In the genomic region with DNA sequence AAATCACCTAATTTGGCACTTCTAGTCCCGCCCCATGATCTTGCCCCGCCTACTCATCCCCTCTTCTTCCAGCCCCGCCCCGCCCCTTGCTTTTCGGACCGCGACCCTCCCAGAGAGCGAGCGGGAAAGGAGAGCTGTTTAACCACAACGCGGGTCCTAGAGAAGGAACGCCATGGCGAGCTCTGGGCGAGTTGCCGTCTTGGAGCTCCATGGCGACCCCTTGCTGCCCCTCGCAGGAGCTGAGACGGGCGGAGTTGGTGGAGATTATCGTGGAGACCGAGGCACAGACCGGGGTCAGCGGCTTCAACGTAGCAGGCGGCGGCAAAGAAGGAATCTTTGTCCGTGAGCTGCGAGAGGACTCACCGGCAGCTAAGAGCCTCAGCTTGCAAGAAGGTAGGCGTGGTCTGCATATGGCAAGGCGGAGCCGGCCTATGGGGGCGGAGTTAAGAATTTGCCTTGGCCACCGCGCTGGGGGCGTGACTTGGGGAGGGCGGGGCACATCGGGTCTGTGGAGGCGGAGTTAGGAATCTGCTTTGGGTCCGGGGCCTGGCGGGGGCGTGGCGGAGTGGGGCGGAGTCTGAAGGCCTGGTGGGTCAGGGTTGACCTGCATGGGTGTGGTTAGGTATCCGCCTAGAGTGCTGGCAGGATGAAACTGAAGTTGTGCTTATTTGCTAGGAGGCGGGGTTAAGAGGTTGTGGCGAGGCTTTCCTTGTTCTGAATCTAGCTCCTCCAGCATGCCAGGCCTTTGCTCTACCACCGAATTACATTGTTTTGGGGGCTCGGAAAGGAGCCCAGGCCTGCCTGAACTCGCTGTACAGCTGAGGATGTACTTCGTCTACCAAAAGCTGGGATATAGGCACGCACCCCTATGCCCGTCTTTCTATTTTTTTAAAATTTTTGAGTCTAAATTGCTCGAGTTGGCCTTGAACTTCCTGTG, we compare ENCODE assay signal across 8 mouse cellular contexts. TPM values are rescaled to one million over a fixed set of nuclear protein-coding genes. Genes with fewer than 3 reads are reported as not detected.
DNase-seq lines count a peak whose midpoint lies in the region; ATAC-seq and TF ChIP-seq lines count a peak whose summit lies in the region.

No protein-coding gene starts in this region.

- no peaks in the 10 kb centered on the region for H3K9me3 ChIP-seq in ES-Bruce4 (replicated peaks; ENCODE audit: control insufficient read depth, insufficient read depth, low read length, poor library complexity, severe bottlenecking)
- H3K9me3 ChIP-seq in forebrain, embryonic 13.5 days (replicated peaks) = no peaks in the 10 kb centered on the region
- H3K9me3 ChIP-seq in liver, postnatal 0 days (ENCODE audit: low read length) = no peaks in the 10 kb centered on the region
- no peaks in the 10 kb centered on the region for H3K9me3 ChIP-seq in neural tube, embryonic 14.5 days (ENCODE audit: control insufficient read depth, low read length)

- H3K4me1 ChIP-seq in ES-Bruce4 (ENCODE audit: control insufficient read depth, insufficient read depth, low read length) = peaks cover 9% of the 10 kb centered on the region
- H3K4me1 ChIP-seq in forebrain, embryonic 13.5 days = peaks cover 11% of the 10 kb centered on the region; the same call in 1 of the 2 replicates
- H3K4me1 ChIP-seq in liver, postnatal 0 days (ENCODE audit: insufficient read depth) = peaks cover 15% of the 10 kb centered on the region; the same call in 1 of the 2 replicates
- H3K4me1 ChIP-seq in neural tube, embryonic 14.5 days (ENCODE audit: control insufficient read depth, insufficient read depth, low read length) = no peaks in the 10 kb centered on the region; the same call in 1 of the 2 replicates

- peak overlapping the region; percentile 90 for H3K27ac ChIP-seq in ES-Bruce4 (ENCODE audit: insufficient read depth, low read length)
- peak overlapping the region; percentile 95 for H3K27ac ChIP-seq in forebrain, embryonic 13.5 days
- H3K27ac ChIP-seq in liver, postnatal 0 days (ENCODE audit: low read depth) = peak overlapping the region; percentile 94
- H3K27ac ChIP-seq in neural tube, embryonic 14.5 days (ENCODE audit: low read depth, low read length) = peak overlapping the region; percentile 79

- no peaks in the 10 kb centered on the region for H3K36me3 ChIP-seq in ES-Bruce4 (ENCODE audit: control insufficient read depth, insufficient read depth, low read length, poor library complexity, severe bottlenecking)
- H3K36me3 ChIP-seq in forebrain, embryonic 13.5 days (ENCODE audit: poor library complexity, severe bottlenecking) = no peaks in the 10 kb centered on the region
- H3K36me3 ChIP-seq in liver, postnatal 0 days (replicated peaks; ENCODE audit: insufficient read depth, low read length) = no peaks in the 10 kb centered on the region
- no peaks in the 10 kb centered on the region for H3K36me3 ChIP-seq in neural tube, embryonic 14.5 days (ENCODE audit: control insufficient read depth, insufficient read depth, low read length)

- H3K4me2 ChIP-seq in forebrain, embryonic 13.5 days = peak overlapping the region; percentile 64
- H3K4me2 ChIP-seq in liver, postnatal 0 days (ENCODE audit: low read depth, low read length) = peak overlapping the region; percentile 95
- H3K4me2 ChIP-seq in neural tube, embryonic 14.5 days (ENCODE audit: low read depth, low read length) = peak overlapping the region; percentile 46

- peak; percentile 98 to 99 for DNase-seq in heart, postnatal 10 days
- peak; percentile 97 for DNase-seq in large intestine, adult 2 months (ENCODE audit: low read depth, low spot score)
- DNase-seq in liver, postnatal 0 days = peak; percentile 100
- peak; percentile 100 for DNase-seq in testis, postnatal 10 days (ENCODE audit: low spot score)

- peak overlapping the region; percentile 77 for H3K4me3 ChIP-seq in ES-Bruce4 (ENCODE audit: low read depth, low read length)
- H3K4me3 ChIP-seq in forebrain, embryonic 13.5 days = peak overlapping the region; percentile 53
- H3K4me3 ChIP-seq in liver, postnatal 0 days (ENCODE audit: low read depth, low read length) = peak overlapping the region; percentile 66
- H3K4me3 ChIP-seq in neural tube, embryonic 14.5 days (ENCODE audit: low read depth, low read length) = peak overlapping the region; percentile 38

- peak overlapping the region; percentile 62 for H3K9ac ChIP-seq in ES-Bruce4 (ENCODE audit: low read depth, poor library complexity, severe bottlenecking)
- peak overlapping the region; percentile 69 for H3K9ac ChIP-seq in forebrain, embryonic 13.5 days
- peak overlapping the region; percentile 60 for H3K9ac ChIP-seq in liver, postnatal 0 days (replicated peaks)
- peak overlapping the region; percentile 51 for H3K9ac ChIP-seq in neural tube, embryonic 14.5 days (replicated peaks; ENCODE audit: low read depth, low read length)

- TF ChIP-seq CTCF in ES-Bruce4 (IDR thresholded peaks at IDR 0.05; ENCODE audit: low read depth, low read length) = no peak
- TF ChIP-seq CTCF in liver, postnatal 0 days (IDR thresholded peaks at IDR 0.05; ENCODE audit: low read depth) = peak; percentile 44

- WGBS in forebrain, embryonic 13.5 days = under 1% methylated on average over 54 of the region's 54 CpGs
- WGBS in large intestine, adult 2 months = under 1% methylated on average over 54 of the region's 54 CpGs
- WGBS in liver, postnatal 0 days (ENCODE audit: insufficient replicate concordance) = 1% methylated on average over 54 of the region's 54 CpGs
- WGBS in neural tube, embryonic 14.5 days = 1% methylated on average over 51 of the region's 54 CpGs

- no peak; the same call in 1 of the 2 replicates for TF ChIP-seq EP300 in ES-Bruce4 (IDR thresholded peaks at IDR 0.05; ENCODE audit: insufficient read depth, low read depth, low read length)
- TF ChIP-seq EP300 in liver, postnatal 0 days (IDR thresholded peaks at IDR 0.05; ENCODE audit: low read depth) = peak; percentile 45

- no peaks in the 10 kb centered on the region for H3K27me3 ChIP-seq in ES-Bruce4 (ENCODE audit: control insufficient read depth, insufficient read depth, low read length, poor library complexity, severe bottlenecking)
- no peaks in the 10 kb centered on the region; the same call in 1 of the 2 replicates for H3K27me3 ChIP-seq in forebrain, embryonic 13.5 days
- no peaks in the 10 kb centered on the region for H3K27me3 ChIP-seq in liver, postnatal 0 days (ENCODE audit: insufficient read depth, low read length)
- no peaks in the 10 kb centered on the region for H3K27me3 ChIP-seq in neural tube, embryonic 14.5 days (ENCODE audit: control insufficient read depth, insufficient read depth, low read length)

- peak; percentile 96 for TF ChIP-seq POLR2A in ES-Bruce4 (IDR thresholded peaks at IDR 0.05; ENCODE audit: insufficient read depth, low read length)

- ATAC-seq in cerebellum, adult (ENCODE audit: insufficient number of reproducible peaks, low FRiP score, low TSS enrichment) = peak; percentile 68; the same call in 1 of the 2 replicates
- peak; percentile 92 for ATAC-seq in forebrain, embryonic 13.5 days
- ATAC-seq in liver, postnatal 0 days = peak; percentile 96
- peak; percentile 89 for ATAC-seq in neural tube, embryonic 14.5 days (ENCODE audit: low read depth)

- intact Hi-C loops in heart, postnatal 10 days (cut with DNase I) = loop anchor here (2.0 kb wide), 1 partner anchor 33 kb away; no protein-coding TSS in a partner anchor

RNA-seq across cellular contexts. Expression of gene Prx, which starts 8.9 kb away (rescaled TPM):
- polyA plus RNA-seq in ES-Bruce4 (2011; ENCODE audit: insufficient read depth, insufficient read length, low read depth, missing spikeins) = 4.2 and 5.7 TPM in 2 replicates
- polyA plus RNA-seq in forebrain, embryonic 13.5 days (2015; fragmentation: Nextera tagmentation; extraction: Ambion mirVana) = 1.5 and 1.8 TPM in 2 replicates
- 1 to 10 TPM; 3.1 to 3.6 TPM for total RNA-seq in heart, postnatal 10 days (2021)
- 1.1 and 1.2 TPM in 2 replicates for polyA plus RNA-seq in large intestine, adult 2 months (2012; rRNA removed)
- polyA plus RNA-seq in liver, postnatal 0 days (2015; fragmentation: Nextera tagmentation; extraction: Ambion mirVana) = 0.25 and 0.28 TPM in 2 replicates
- polyA plus RNA-seq in neural tube, embryonic 14.5 days (2014; fragmentation: Nextera tagmentation; extraction: Ambion mirVana) = 0.43 and 1.1 TPM in 2 replicates

RNA-seq across cellular contexts. Expression of gene Hipk4, which starts 15.1 kb away (rescaled TPM):
- polyA plus RNA-seq in ES-Bruce4 (2011; ENCODE audit: insufficient read depth, insufficient read length, low read depth, missing spikeins) = 1.4 and 1.5 TPM in 2 replicates
- 0.50 and 0.56 TPM in 2 replicates for polyA plus RNA-seq in forebrain, embryonic 13.5 days (2015; fragmentation: Nextera tagmentation; extraction: Ambion mirVana)
- total RNA-seq in heart, postnatal 10 days (2021) = under 1 TPM; 0.31 to 0.55 TPM
- polyA plus RNA-seq in large intestine, adult 2 months (2012; rRNA removed) = 0.56 and 0.73 TPM in 2 replicates
- polyA plus RNA-seq in liver, postnatal 0 days (2015; fragmentation: Nextera tagmentation; extraction: Ambion mirVana) = 0.04 TPM in 1 of 2 replicates, not detected in the other
- 1.2 and 2.1 TPM in 2 replicates for polyA plus RNA-seq in neural tube, embryonic 14.5 days (2014; fragmentation: Nextera tagmentation; extraction: Ambion mirVana)

RNA-seq across cellular contexts. Expression of gene Sertad1, which starts 21.3 kb away (rescaled TPM):
- polyA plus RNA-seq in ES-Bruce4 (2011; ENCODE audit: insufficient read depth, insufficient read length, low read depth, missing spikeins) = 8.0 and 8.9 TPM in 2 replicates
- polyA plus RNA-seq in forebrain, embryonic 13.5 days (2015; fragmentation: Nextera tagmentation; extraction: Ambion mirVana) = 8.5 and 8.7 TPM in 2 replicates
- 10 to 100 TPM; 13.1 to 13.4 TPM for total RNA-seq in heart, postnatal 10 days (2021)
- 54.5 and 60.4 TPM in 2 replicates for polyA plus RNA-seq in large intestine, adult 2 months (2012; rRNA removed)
- polyA plus RNA-seq in liver, postnatal 0 days (2015; fragmentation: Nextera tagmentation; extraction: Ambion mirVana) = 18.3 and 18.5 TPM in 2 replicates
- 6.1 and 10.7 TPM in 2 replicates for polyA plus RNA-seq in neural tube, embryonic 14.5 days (2014; fragmentation: Nextera tagmentation; extraction: Ambion mirVana)

RNA-seq across cellular contexts. Expression of gene Sertad3, which starts 34.4 kb away (rescaled TPM):
- polyA plus RNA-seq in ES-Bruce4 (2011; ENCODE audit: insufficient read depth, insufficient read length, low read depth, missing spikeins) = 10.9 and 11.8 TPM in 2 replicates
- 18.8 and 19.2 TPM in 2 replicates for polyA plus RNA-seq in forebrain, embryonic 13.5 days (2015; fragmentation: Nextera tagmentation; extraction: Ambion mirVana)
- 10 to 100 TPM in 1 of 2 experiments, 1 to 10 TPM in 1; 9.1 to 10.4 TPM for total RNA-seq in heart, postnatal 10 days (2021)
- 14.5 and 15.3 TPM in 2 replicates for polyA plus RNA-seq in large intestine, adult 2 months (2012; rRNA removed)
- polyA plus RNA-seq in liver, postnatal 0 days (2015; fragmentation: Nextera tagmentation; extraction: Ambion mirVana) = 16.2 and 17.0 TPM in 2 replicates
- 5.7 and 10.0 TPM in 2 replicates for polyA plus RNA-seq in neural tube, embryonic 14.5 days (2014; fragmentation: Nextera tagmentation; extraction: Ambion mirVana)

RNA-seq across cellular contexts. Expression of gene Pld3, which starts 45.0 kb away (rescaled TPM):
- 50.8 and 72.8 TPM in 2 replicates for polyA plus RNA-seq in ES-Bruce4 (2011; ENCODE audit: insufficient read depth, insufficient read length, low read depth, missing spikeins)
- polyA plus RNA-seq in forebrain, embryonic 13.5 days (2015; fragmentation: Nextera tagmentation; extraction: Ambion mirVana) = 68.2 and 72.8 TPM in 2 replicates
- 10 to 100 TPM; 32.5 to 35.1 TPM for total RNA-seq in heart, postnatal 10 days (2021)
- polyA plus RNA-seq in large intestine, adult 2 months (2012; rRNA removed) = 61.4 and 63.0 TPM in 2 replicates
- 46.5 and 49.3 TPM in 2 replicates for polyA plus RNA-seq in liver, postnatal 0 days (2015; fragmentation: Nextera tagmentation; extraction: Ambion mirVana)
- 148 and 168 TPM in 2 replicates for polyA plus RNA-seq in neural tube, embryonic 14.5 days (2014; fragmentation: Nextera tagmentation; extraction: Ambion mirVana)

Comparison
In these comparisons a context has a peak if more than half of its experiments do, and no peak if none do; other contexts are left out.
1. Peak in every context shown above with its lines: DNase-seq, ATAC-seq, H3K4me3 ChIP-seq and H3K27ac ChIP-seq.